Mouse (Mus musculus) liver, embryonic 16.5 days (tissue): ENCODE data around the gene Caskin1. TPM values are rescaled to one million over a fixed set of nuclear protein-coding genes. Genes with fewer than 3 reads are reported as not detected.
A peak's percentile ranks its signal among the peaks of the same experiment; 100 is the strongest.

Source experiments
- ATAC-seq: fragments of 200-750 bp; cut with Nextera tagmentation; 2 replicates; pipeline ENCODE4 v1.8.0; 2017; ENCODE audit warnings: low read depth, mild to moderate bottlenecking, moderate number of reproducible peaks, moderate library complexity
- H3K27ac ChIP-seq: fragments of 300-500 bp; sonication (generic); 2 replicates; pipeline ENCODE4 v1.5.1; 2014; ENCODE audit warnings: mild to moderate bottlenecking, low read length
- H3K27me3 ChIP-seq: fragments of 300-500 bp; sonication (generic); 2 replicates; pipeline ENCODE4 v1.6.1; 2014; ENCODE audit warnings: low read depth, low read length, mixed read lengths; ENCODE audit not compliant: control insufficient read depth, insufficient read depth
- H3K36me3 ChIP-seq: fragments of 300-500 bp; sonication (generic); 2 replicates; pipeline ENCODE4 v1.6.1; 2014; ENCODE audit warnings: mild to moderate bottlenecking; ENCODE audit not compliant: control insufficient read depth, insufficient read depth
- H3K4me1 ChIP-seq: fragments of 300-500 bp; sonication (generic); 2 replicates; pipeline ENCODE4 v1.6.1; 2014; ENCODE audit warnings: low read depth, low read length, mixed read lengths; ENCODE audit not compliant: control insufficient read depth
- H3K4me2 ChIP-seq: fragments of 300-500 bp; sonication (generic); 2 replicates; pipeline ENCODE4 v1.6.1; 2014; ENCODE audit warnings: low read depth, low read length, mixed read lengths
- H3K4me3 ChIP-seq: fragments of 300-500 bp; sonication (generic); 2 replicates; pipeline ENCODE4 v1.5.1; 2014; ENCODE audit warnings: low read depth, mild to moderate bottlenecking, low read length
- H3K9ac ChIP-seq: fragments of 300-500 bp; sonication (generic); 2 replicates; pipeline ENCODE4 v1.6.1; 2014; ENCODE audit warnings: low read depth, low read length
- H3K9me3 ChIP-seq: fragments of 300-500 bp; sonication (generic); replicated peaks from 2 replicates; pipeline ENCODE4 v1.6.1; 2016; ENCODE audit warnings: low read length; ENCODE audit not compliant: control insufficient read depth
- WGBS: fragments of 180-500 bp; shearing (Covaris S2); extraction: QIAGEN DNeasy Blood & Tissue Kit; methylation state at CpG from one replicate; pipeline ENCODE4 v1.1.7; 2014; ENCODE audit not compliant: insufficient replicate concordance; 5-methylcytosine and 5-hydroxymethylcytosine counted together
- polyA plus RNA-seq: library from polyadenylated mRNA; unstranded; fragments of >200 nt; fragmentation: Nextera tagmentation; extraction: Ambion mirVana; gene quantifications from 2 replicates; pipeline ENCODE4 v1.2.1, GENCODE M21; 2015

The Caskin1 gene
- polyA plus RNA-seq, 1 experiment from 2014 or later = 0.13 TPM

DNA sequence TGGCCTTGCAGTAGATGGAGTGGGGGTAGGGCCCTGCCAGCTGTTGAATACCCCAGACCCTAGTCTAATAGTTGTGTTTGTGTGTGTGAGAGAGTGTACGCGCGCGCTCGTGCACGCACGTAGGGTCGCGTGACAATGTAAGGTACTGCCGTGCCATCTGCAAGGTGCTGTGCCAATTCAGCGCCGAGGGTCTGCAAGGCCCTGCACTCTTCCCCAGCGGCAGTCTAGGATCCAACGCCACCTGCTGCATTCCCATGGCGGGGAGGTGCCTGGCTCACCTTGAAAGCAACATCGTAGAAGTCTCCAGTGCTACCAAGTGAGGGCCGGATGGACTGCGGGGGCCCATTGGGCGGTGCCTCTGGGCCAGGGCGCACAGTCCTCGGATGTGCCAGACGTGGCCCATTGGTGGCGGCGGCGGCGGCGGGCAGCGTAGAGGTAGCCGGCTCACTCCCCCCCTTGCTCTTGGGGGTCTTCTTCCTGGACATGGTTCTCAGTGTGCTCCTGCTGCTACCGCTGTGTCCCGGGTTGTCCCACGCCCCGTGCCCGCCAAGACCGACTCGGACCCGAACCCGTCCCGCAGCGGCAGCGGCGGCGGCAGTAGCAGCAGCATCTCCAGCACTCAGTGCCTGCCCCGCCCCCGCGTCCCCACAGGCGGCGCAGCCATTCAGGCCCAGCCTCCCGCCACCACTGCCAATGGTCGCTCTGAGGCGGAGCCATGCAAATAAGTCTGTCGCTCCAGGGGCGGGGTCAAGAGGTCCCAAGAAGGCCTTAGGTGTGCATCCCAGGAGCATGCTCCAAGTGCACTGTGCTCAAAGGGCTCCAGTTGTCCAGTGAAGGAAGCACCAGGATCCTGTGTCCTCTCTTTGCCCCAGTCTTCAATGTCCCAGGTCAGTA is 44.9 kb downstream of the Caskin1 start:
- peak overlapping the region; percentile 57 for H3K4me3 ChIP-seq
- peak overlapping the region; percentile 86 for H3K4me2 ChIP-seq
- ATAC-seq = peak; percentile 93
- no peaks in the 10 kb centered on the region for H3K9me3 ChIP-seq
- H3K9ac ChIP-seq = peak overlapping the region; percentile 56
- H3K27me3 ChIP-seq = no peaks in the 10 kb centered on the region
- H3K4me1 ChIP-seq = peaks cover 28% of the 10 kb centered on the region
- H3K27ac ChIP-seq = no peak overlapping the region
- H3K36me3 ChIP-seq = no peaks in the 10 kb centered on the region
- 8% methylated on average over 50 of the region's 53 CpGs for WGBS

GRCm38 (mm10) chr17:24534160-24534718 is 45.8 kb downstream of the Caskin1 start, which contains the start of gene Rab26:
TSS of gene Rab26 (minus strand) at chr17:24534210.
- ATAC-seq = no peak
- H3K4me2 ChIP-seq = peak within 1 kb of the TSS; percentile 86
- H3K4me3 ChIP-seq = peak within 1 kb of the TSS; percentile 57
- peaks cover 27% of the 10 kb centered on the region for H3K4me1 ChIP-seq
- WGBS = 50% methylated on average over 8 of the region's 8 CpGs
- peak within 1 kb of the TSS; percentile 56 for H3K9ac ChIP-seq
- H3K9me3 ChIP-seq = no peaks in the 10 kb centered on the region
- no peaks in the 10 kb centered on the region for H3K36me3 ChIP-seq
- no peaks in the 10 kb centered on the region for H3K27me3 ChIP-seq
- H3K27ac ChIP-seq = no peak within 1 kb of the TSS

DNA sequence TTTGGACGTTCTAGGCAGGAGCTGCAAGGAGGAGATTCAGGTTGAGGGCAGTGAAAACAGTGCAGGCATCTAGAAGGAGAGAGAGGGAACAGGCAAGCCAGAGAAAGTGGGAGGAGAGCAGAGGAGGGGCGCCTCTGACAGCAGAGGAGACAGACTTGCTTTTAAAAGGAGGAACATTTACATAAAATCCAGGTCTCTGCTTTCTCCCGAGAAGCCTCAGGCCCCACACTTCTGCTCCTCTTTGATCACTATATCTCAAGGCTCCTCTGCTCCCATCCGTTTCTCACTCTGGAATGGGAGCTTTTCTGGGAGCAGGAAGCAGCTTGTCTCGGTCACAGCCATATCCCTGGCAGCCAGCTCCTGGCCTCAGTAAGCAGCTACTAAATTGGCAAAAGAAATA is 46.9 kb downstream of the Caskin1 start:
- H3K4me2 ChIP-seq = no peak overlapping the region
- peaks cover 17% of the 10 kb centered on the region for H3K4me1 ChIP-seq
- no peaks in the 10 kb centered on the region for H3K9me3 ChIP-seq
- no peaks in the 10 kb centered on the region for H3K27me3 ChIP-seq
- H3K4me3 ChIP-seq = no peak overlapping the region
- H3K36me3 ChIP-seq = no peaks in the 10 kb centered on the region
- no peak overlapping the region for H3K27ac ChIP-seq
- no peak for ATAC-seq
- H3K9ac ChIP-seq = no peak overlapping the region
- 52% methylated on average over 5 of the region's 5 CpGs for WGBS

- ATAC-seq = no peak
- Histone ChIP-seq H3K27me3 (no peaks in the 10 kb centered on the region), H3K4me3 (no peak overlapping the region), H3K27ac (no peak overlapping the region), H3K4me2 (no peak overlapping the region), H3K4me1 (peaks cover 14% of the 10 kb centered on the region), H3K9me3 (no peaks in the 10 kb centered on the region), H3K36me3 (no peaks in the 10 kb centered on the region), H3K9ac (no peak overlapping the region)
- 28% methylated on average over 3 of the region's 3 CpGs for WGBS
Measured at GRCm38 (mm10) chr17:24537536-24537935, 49.1 kb downstream of the Caskin1 start.

DNA sequence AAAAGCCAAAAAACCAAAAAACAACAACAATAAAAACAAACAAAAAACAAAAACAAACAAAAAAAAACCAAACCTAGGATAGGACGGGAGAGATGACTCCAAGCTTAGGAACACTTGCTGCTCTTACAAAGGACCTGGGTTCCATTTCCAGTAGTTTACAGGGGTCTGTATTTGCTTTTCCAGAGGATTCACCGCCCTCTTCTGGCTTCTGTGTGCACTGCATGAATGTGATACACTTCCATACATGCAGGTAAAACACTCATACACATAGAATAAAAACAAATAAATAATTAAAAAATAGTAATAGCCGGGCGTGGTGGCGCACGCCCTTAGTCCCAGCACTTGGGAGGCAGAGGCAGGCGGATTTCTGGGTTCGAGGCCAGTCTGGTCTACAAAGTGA is 50.5 kb downstream of the Caskin1 start:
- Histone ChIP-seq H3K9me3 (no peaks in the 10 kb centered on the region), H3K4me2 (no peak overlapping the region), H3K9ac (no peak overlapping the region), H3K27me3 (no peaks in the 10 kb centered on the region), H3K27ac (no peak overlapping the region), H3K4me3 (no peak overlapping the region), H3K36me3 (no peaks in the 10 kb centered on the region), H3K4me1 (peaks cover 1% of the 10 kb centered on the region)
- WGBS = 53% methylated on average over 8 of the region's 8 CpGs
- no peak for ATAC-seq

DNA sequence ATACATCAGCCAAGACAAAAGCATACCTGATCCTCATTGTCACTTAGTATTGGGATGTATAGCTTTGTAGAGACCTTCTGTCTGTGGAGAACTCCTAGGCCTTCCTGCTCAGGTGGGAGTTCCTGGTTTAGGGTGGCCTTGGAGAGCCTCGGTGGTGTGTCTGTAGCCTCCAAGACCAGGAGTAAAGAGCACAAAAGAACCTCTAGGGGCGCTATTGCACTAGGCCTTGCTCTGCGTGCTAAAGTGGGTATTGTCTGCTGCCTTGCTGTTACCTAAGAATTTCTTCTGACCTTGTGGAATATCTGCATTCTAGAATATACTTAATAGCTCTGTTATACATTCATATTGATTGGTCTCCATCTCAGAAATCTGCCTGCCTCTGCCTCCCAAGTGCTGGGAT is 52.0 kb downstream of the Caskin1 start:
- H3K9me3 ChIP-seq = no peaks in the 10 kb centered on the region
- no peaks in the 10 kb centered on the region for H3K36me3 ChIP-seq
- H3K4me3 ChIP-seq = no peak overlapping the region
- 8% methylated on average over 3 of the region's 3 CpGs for WGBS
- ATAC-seq = peak; percentile 72
- H3K9ac ChIP-seq = no peak overlapping the region
- H3K4me2 ChIP-seq = no peak overlapping the region
- H3K27me3 ChIP-seq = no peaks in the 10 kb centered on the region
- no peaks in the 10 kb centered on the region; the same call in 1 of the 2 replicates for H3K4me1 ChIP-seq
- no peak overlapping the region for H3K27ac ChIP-seq

DNA sequence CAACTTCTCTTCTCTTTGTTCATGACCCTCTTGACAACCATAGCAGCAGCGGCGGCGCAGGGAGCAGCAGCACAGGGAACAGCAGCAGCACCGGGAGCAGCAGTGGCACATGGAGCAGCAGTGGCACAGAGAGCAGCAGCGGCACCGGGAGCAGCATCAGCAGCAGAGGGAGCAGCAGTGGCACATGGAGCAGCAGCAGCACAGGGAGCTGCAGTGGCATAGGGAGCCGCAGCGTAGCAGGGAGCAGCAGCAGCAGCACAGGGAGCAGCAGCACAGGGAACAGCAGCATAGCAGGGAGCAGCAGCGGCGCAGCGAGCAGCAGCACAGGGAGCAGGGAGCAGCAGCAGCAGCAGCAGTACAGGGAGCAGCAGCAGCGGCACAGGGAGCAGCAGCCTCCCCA is 56.2 kb downstream of the Caskin1 start:
- peaks cover 11% of the 10 kb centered on the region for H3K4me1 ChIP-seq
- ATAC-seq = no peak
- H3K27me3 ChIP-seq = no peaks in the 10 kb centered on the region
- H3K4me2 ChIP-seq = no peak overlapping the region
- 47% methylated on average over 12 of the region's 12 CpGs for WGBS
- no peak overlapping the region for H3K9ac ChIP-seq
- no peak overlapping the region for H3K27ac ChIP-seq
- no peak overlapping the region for H3K4me3 ChIP-seq
- H3K9me3 ChIP-seq = no peaks in the 10 kb centered on the region
- no peaks in the 10 kb centered on the region for H3K36me3 ChIP-seq

GRCm38 (mm10) chr17:24545247-24545646 is 56.8 kb downstream of the Caskin1 start:
- H3K27me3 ChIP-seq = no peaks in the 10 kb centered on the region
- 64% methylated on average over 2 of the region's 2 CpGs for WGBS

GRCm38 (mm10) chr17:24546234-24546633 is 57.8 kb downstream of the Caskin1 start:
- no peak overlapping the region for H3K9ac ChIP-seq
- WGBS = 68% methylated on average over 3 of the region's 3 CpGs
- H3K4me3 ChIP-seq = no peak overlapping the region
- ATAC-seq = no peak
- H3K27me3 ChIP-seq = no peaks in the 10 kb centered on the region
- H3K4me2 ChIP-seq = no peak overlapping the region
- H3K27ac ChIP-seq = no peak overlapping the region
- no peaks in the 10 kb centered on the region for H3K9me3 ChIP-seq
- H3K4me1 ChIP-seq = peaks cover 24% of the 10 kb centered on the region
- no peaks in the 10 kb centered on the region for H3K36me3 ChIP-seq

More at GRCm38 (mm10) chr17:24545247-24545646, 56.8 kb downstream of the Caskin1 start:
- H3K9me3 ChIP-seq = no peaks in the 10 kb centered on the region
- H3K9ac ChIP-seq = no peak overlapping the region
- H3K4me2 ChIP-seq = no peak overlapping the region
- ATAC-seq = no peak
- no peak overlapping the region for H3K27ac ChIP-seq
- no peak overlapping the region for H3K4me3 ChIP-seq
- H3K4me1 ChIP-seq = peaks cover 14% of the 10 kb centered on the region
- H3K36me3 ChIP-seq = no peaks in the 10 kb centered on the region
